Mouse (Mus musculus) urinary bladder, postnatal 36 days (tissue): Measurements from ENCODE around the gene Xpo6.

Experiments used
- DNase-seq, 2 experiments: peaks; one replicate each; pipeline ENCODE4 v3.0.0; 2022; ENCODE audit warnings: low spot score in 2 of 2, mixed read lengths in 1 of 2

Gene Xpo6

GRCm38 (mm10) chr7:126081727-126082285 lies 118.5 kb downstream of the Xpo6 start:
- DNase-seq: no peak

DNA sequence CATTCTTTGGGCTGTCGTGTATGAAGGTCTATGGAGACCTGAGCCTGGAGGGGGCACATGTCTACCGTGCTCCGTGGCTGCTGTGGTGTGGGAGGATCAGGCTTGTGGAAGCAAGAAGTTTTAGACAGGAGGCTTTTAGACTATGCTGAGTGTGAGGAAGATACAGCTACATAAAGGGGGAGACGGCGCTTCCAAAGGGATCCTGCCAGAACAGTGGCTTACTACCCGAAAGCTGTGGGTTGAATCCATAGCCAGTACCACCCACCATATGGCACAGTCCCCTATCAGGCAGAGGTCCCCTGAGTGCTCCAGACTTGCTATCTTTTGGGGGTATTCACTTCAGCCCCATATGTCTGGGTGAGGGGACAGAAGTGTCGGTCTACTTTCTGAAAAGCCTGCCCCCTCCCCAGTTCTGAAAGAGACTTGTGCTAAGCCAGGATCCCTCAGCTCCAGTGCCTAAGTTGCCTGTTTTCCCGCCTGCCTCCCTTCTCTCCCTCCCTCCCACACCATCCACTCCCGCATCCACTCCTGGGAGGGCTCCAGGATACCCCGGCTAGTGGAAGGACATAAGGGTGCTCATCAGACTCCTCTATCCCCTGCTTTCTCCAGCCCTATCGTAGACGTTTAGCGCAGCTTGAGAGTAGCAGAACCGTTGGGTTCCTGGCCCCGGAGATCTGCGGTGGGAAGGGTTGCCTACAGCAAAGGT lies 119.2 kb downstream of the Xpo6 start:
- DNase-seq: no peak

DNA sequence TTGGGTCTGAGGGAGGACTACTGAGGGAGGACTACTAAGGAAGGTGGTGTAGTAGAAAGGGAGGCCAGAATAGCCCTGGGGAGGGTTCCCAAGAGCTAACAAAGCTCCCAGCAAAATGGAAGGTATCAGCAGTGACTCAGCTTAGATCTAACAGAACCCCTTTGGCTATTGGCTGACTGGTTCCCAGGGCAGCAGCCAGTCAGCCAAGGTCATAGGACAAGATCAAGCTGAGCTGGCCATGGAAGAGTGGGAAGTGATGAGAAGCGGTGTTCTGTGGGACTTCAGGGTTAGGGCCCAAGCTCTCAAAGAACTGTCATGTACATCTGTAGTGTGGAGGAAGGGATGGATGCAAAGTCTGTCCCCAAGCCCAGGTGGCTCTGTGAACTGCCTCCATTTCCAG lies 123.4 kb downstream of the Xpo6 start:
- no peak for DNase-seq

GRCm38 (mm10) chr7:126075058-126075457 lies 125.2 kb downstream of the Xpo6 start:
- no peak for DNase-seq

DNA sequence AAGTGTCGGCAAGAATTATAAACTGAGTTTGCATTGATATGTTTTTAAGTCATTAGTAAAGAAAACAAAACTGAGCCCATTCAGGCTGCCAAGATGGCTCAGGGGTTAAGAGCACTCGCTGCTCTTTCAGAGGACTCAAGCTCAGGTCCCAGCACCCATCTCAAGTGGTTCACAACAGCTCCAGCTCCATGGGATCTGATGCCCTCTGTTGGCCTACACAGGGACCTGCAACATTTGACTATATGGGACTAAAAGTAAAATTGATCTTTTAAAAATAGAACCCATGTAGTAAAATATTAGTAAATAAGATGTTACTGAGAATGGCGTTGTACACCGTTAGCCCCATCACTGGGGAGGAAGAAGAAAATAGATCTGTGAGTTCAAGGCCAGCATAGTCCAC lies 130.0 kb downstream of the Xpo6 start:
- no peak for DNase-seq

- peak in 1 of 2 experiments; percentile 40 for DNase-seq
Observed at GRCm38 (mm10) chr7:126066777-126067176, 133.5 kb downstream of the Xpo6 start.

DNA sequence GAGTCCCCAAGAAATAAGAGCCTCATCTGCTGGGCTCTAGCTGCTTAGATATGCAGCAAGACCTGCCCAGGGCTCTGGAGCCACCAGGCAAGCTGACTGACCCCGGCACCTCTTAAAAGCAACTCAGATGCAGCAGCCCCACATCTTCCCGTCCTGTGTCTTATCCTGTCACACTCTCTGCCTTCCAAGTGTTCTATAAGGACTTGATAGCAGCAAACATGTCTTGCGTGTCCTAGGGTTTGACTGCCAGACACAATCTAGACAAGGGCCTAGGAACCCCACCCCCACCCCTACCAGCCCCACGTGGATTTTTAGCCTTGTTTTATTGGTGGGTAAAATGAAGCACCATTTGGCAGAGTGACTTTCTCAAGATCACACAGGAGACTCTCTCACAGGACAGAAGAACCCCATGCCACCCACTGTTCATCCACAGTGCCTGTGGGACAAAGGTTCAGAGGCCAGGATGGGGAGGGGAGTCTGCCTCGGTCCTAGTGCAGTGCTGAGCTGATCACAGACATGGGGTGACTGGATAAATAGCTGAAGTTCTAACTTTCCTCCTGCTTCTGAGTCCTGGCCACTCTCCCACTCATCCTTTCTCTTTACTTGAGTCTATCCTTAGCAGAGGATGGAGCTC lies 134.9 kb downstream of the Xpo6 start:
- no peak for DNase-seq

DNA sequence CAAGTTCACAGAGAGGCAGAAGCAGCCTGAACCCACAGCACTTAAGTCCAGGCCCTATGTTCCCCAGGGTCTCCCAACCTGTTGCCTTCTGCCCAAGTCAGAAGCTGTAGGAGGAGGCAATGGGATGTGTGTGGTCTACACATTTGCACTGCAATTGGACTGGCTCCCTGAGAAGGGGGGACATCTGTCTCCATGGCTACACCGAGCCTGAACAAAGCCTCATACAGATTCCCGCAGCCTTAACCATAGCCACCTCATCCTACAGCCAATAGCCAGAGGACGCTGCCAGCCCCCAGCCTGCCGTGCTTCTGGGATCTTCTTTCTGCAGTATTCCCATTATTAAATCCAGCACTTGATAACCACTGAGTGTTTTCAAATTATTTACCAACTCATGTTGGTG lies 138.1 kb downstream of the Xpo6 start:
- no peak for DNase-seq

- DNase-seq: no peak
Observed at GRCm38 (mm10) chr7:126058918-126059317, 141.4 kb downstream of the Xpo6 start.

DNA sequence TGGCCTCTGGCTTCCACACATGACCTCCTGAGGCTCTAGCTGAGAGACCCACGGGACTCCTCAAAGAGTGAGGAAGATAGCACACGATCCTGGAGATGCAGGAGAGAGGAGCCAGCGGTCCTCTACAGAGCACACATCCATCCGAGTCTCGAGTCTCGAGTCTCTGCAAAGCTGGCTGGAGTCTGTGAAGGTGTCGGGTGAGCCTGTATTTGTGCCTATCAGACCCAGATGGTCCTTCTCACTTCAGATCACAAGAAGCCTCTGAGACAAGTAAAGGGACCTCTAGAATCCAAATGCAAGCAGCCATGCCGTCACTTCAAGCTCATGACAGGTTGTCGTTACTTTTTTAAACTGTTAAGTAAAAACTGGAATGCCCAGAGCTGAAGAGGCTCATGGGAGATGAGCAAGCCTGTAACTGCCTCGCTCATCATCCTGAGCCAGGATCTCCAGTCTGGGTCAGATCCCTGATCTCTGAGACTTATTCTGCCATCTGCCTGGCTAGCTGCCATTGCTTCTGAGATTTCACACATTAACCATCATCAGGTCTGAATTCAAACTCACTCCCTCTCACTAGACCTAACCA lies 142.9 kb downstream of the Xpo6 start:
- DNase-seq: no peak

DNA sequence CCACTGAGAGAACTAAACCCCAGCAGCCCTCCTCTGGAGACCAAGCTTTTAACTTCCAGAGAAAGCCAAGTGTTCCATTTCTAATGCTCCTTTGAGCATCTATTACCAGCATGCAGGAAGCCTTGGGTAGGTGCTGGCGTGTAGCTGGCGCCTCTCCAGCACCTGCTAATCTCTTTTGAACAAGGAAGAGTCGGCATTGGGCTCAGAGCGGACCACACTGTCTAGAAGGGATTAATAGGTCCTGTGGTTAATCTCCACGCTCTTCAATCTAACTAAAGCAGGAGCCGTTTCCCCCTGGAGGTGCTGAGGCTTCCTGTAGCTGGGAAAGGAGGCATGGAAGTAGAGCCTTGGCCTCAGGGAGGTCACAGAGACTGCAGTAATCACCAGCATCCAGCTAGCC lies 145.7 kb downstream of the Xpo6 start:
- DNase-seq: no peak

GRCm38 (mm10) chr7:126053618-126054017 lies 146.7 kb downstream of the Xpo6 start:
- no peak for DNase-seq

DNA sequence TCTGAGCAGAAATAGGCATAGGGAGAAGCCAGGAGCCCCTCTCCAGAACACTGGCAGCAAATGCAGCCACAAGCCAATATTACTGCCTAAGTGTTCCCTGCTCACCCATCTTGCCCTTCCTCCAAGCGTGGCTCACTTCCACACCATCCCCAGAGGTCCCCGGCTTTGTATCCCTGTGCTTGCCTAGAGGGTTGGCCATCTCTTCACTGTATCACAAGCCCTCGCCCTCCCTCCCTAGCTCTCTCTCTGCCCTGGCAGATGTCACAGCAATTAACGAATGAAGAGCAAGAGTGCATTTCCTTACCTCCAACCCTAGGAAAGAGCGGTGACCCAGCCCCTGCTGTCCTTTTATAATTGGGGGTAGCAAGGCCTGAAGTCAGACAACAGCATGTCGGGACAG lies 148.4 kb downstream of the Xpo6 start:
- no peak for DNase-seq
